Mouse (Mus musculus) adrenal gland, adult 8-10 months (tissue): ENCODE results near the gene Gm11037. TPM values are rescaled to one million over a fixed set of nuclear protein-coding genes. Genes with fewer than 3 reads are reported as not detected.
"Not testable (repeated sequence)": the region's sequence is repeated elsewhere in the genome, so short reads cannot be mapped to it uniquely, and the experiment has no call there.

Experiments used
- DNase-seq: peaks from one replicate; pipeline ENCODE4 v3.0.0; 2022
- total RNA-seq, 4 experiments: library from RNA; stranded (reverse); gene quantifications; 2 replicates each; pipeline ENCODE4 v1.2.4; 2022

The Gm11037 gene
- not detected for total RNA-seq

- DNase-seq: no peak
Measured at GRCm38 (mm10) chr2:131132930-131133547, at the start of gene Gm11037. Gm11037 (plus strand) TSS chr2:131133497.

- DNase-seq: no peak
Measured at GRCm38 (mm10) chr2:131084206-131084605, 49.1 kb upstream of the Gm11037 start.

- DNase-seq: no peak
Measured at GRCm38 (mm10) chr2:131086667-131087390, 46.5 kb upstream of the Gm11037 start, which contains the start of gene Siglec1. Siglec1 (minus strand) TSS chr2:131086765.

GRCm38 (mm10) chr2:131088581-131088980, 44.7 kb upstream of the Gm11037 start:
- no peak for DNase-seq

GRCm38 (mm10) chr2:131089634-131090033, 43.7 kb upstream of the Gm11037 start:
- no peak for DNase-seq

- no peak for DNase-seq
Measured at GRCm38 (mm10) chr2:131090852-131091251, 42.4 kb upstream of the Gm11037 start.

- no peak for DNase-seq
Measured at GRCm38 (mm10) chr2:131093577-131093976, 39.7 kb upstream of the Gm11037 start.

- DNase-seq: peak; percentile 44
Measured at GRCm38 (mm10) chr2:131094823-131095222, 38.5 kb upstream of the Gm11037 start.

GRCm38 (mm10) chr2:131096101-131096795, 37.0 kb upstream of the Gm11037 start:
- no peak for DNase-seq

- DNase-seq: no peak
Measured at GRCm38 (mm10) chr2:131097087-131097486, 36.2 kb upstream of the Gm11037 start.

GRCm38 (mm10) chr2:131101530-131101929, 31.8 kb upstream of the Gm11037 start:
- no peak for DNase-seq

- DNase-seq: no peak
Measured at GRCm38 (mm10) chr2:131104021-131104420, 29.3 kb upstream of the Gm11037 start.

GRCm38 (mm10) chr2:131105061-131105460, 28.2 kb upstream of the Gm11037 start:
- DNase-seq: not testable (repeated sequence)

GRCm38 (mm10) chr2:131105989-131106388, 27.3 kb upstream of the Gm11037 start:
- DNase-seq: no peak

GRCm38 (mm10) chr2:131118968-131119574, 14.2 kb upstream of the Gm11037 start:
- DNase-seq: no peak

GRCm38 (mm10) chr2:131124166-131124565, 9.1 kb upstream of the Gm11037 start:
- no peak for DNase-seq

GRCm38 (mm10) chr2:131125157-131125963, 7.9 kb upstream of the Gm11037 start:
- DNase-seq: no peak

GRCm38 (mm10) chr2:131125964-131126815, 7.1 kb upstream of the Gm11037 start:
- DNase-seq: no peak

GRCm38 (mm10) chr2:131127161-131127730, 6.1 kb upstream of the Gm11037 start, which contains the start of gene Hspa12b:
Hspa12b (plus strand) TSS chr2:131127280.
- DNase-seq: no peak

- no peak for DNase-seq
Measured at GRCm38 (mm10) chr2:131128211-131128610, 5.1 kb upstream of the Gm11037 start.
